Mouse (Mus musculus) hindbrain, embryonic 14.5 days (tissue): Measurements from ENCODE around the gene Cdc42. TPM values are rescaled to one million over a fixed set of nuclear protein-coding genes. Genes with fewer than 3 reads are reported as not detected.

Source experiments
- ATAC-seq: fragments of 200-750 bp; cut with Nextera tagmentation; 2 replicates; pipeline ENCODE4 v1.8.0; 2017; ENCODE audit warnings: moderate number of reproducible peaks, mild to moderate bottlenecking, moderate TSS enrichment, moderate library complexity; ENCODE audit not compliant: low FRiP score
- DNase-seq: peaks from one replicate; pipeline ENCODE4 v3.0.0-alpha.2; 2015; ENCODE audit warnings: low spot score
- H3K27ac ChIP-seq: fragments of 300-500 bp; sonication (generic); 2 replicates; pipeline ENCODE4 v1.5.1; 2014; ENCODE audit warnings: mild to moderate bottlenecking, moderate library complexity
- H3K27me3 ChIP-seq: fragments of 300-500 bp; sonication (generic); 2 replicates; pipeline ENCODE4 v1.6.1; 2014; ENCODE audit warnings: mild to moderate bottlenecking, low read length, mixed read lengths; ENCODE audit not compliant: control insufficient read depth, insufficient read depth
- H3K36me3 ChIP-seq: fragments of 300-500 bp; sonication (generic); replicated peaks from 2 replicates; pipeline ENCODE4 v1.6.1; 2014; ENCODE audit not compliant: control insufficient read depth, insufficient read depth
- H3K4me1 ChIP-seq: fragments of 300-500 bp; sonication (generic); replicated peaks from 2 replicates; pipeline ENCODE4 v1.6.1; 2014; ENCODE audit warnings: antibody characterized with exemption, low read length, mixed read lengths; ENCODE audit not compliant: control insufficient read depth, insufficient read depth
- H3K4me2 ChIP-seq: fragments of 300-500 bp; sonication (generic); replicated peaks from 2 replicates; pipeline ENCODE4 v1.6.1; 2014; ENCODE audit warnings: mild to moderate bottlenecking, moderate library complexity
- H3K4me3 ChIP-seq: fragments of 300-500 bp; sonication (generic); replicated peaks from 2 replicates; pipeline ENCODE4 v1.5.1; 2014; ENCODE audit warnings: mild to moderate bottlenecking, low read length
- H3K9ac ChIP-seq: fragments of 300-500 bp; sonication (generic); 2 replicates; pipeline ENCODE4 v1.6.1; 2014
- H3K9me3 ChIP-seq: fragments of 300-500 bp; sonication (generic); 2 replicates; pipeline ENCODE4 v1.6.1; 2016; ENCODE audit warnings: low read length; ENCODE audit not compliant: control insufficient read depth
- WGBS: fragments of 180-500 bp; shearing (Covaris S2); extraction: QIAGEN DNeasy Blood & Tissue Kit; methylation state at CpG from one replicate; pipeline ENCODE4 v1.1.7; 2014; 5-methylcytosine and 5-hydroxymethylcytosine counted together
- polyA plus RNA-seq: library from polyadenylated mRNA; unstranded; fragments of >200 nt; fragmentation: Nextera tagmentation; extraction: Ambion mirVana; gene quantifications from 2 replicates; pipeline ENCODE4 v1.2.1, GENCODE M21; 2014

The Cdc42 gene
- 1,007 and 1,073 TPM in 2 replicates for polyA plus RNA-seq

GRCm38 (mm10) chr4:137357517-137358254, at the start of gene Cdc42:
Cdc42 (minus strand) TSS chr4:137357720.
- Histone ChIP-seq H3K27ac (peak within 1 kb of the TSS; percentile 98), H3K9ac (peak within 1 kb of the TSS; percentile 100), H3K27me3 (no peaks in the 10 kb centered on the region), H3K36me3 (no peaks in the 10 kb centered on the region), H3K4me1 (peaks cover 36% of the 10 kb centered on the region), H3K4me2 (peak within 1 kb of the TSS; percentile 90), H3K9me3 (no peaks in the 10 kb centered on the region), H3K4me3 (peak within 1 kb of the TSS; percentile 100)
- DNase-seq (peak; percentile 97), ATAC-seq (peak; percentile 97)
- under 1% methylated on average over 36 of the region's 44 CpGs for WGBS

- Histone ChIP-seq H3K36me3 (no peaks in the 10 kb centered on the region), H3K4me2 (no peak overlapping the region), H3K27ac (no peak overlapping the region), H3K9me3 (no peaks in the 10 kb centered on the region), H3K4me1 (no peaks in the 10 kb centered on the region), H3K4me3 (no peak overlapping the region), H3K9ac (no peak overlapping the region), H3K27me3 (no peaks in the 10 kb centered on the region)
- DNase-seq (no peak), ATAC-seq (no peak)
- 93% methylated on average over 3 of the region's 3 CpGs for WGBS
These were observed 48.1 kb upstream of the Cdc42 start for GRCm38 (mm10) chr4:137405571-137405970.

GRCm38 (mm10) chr4:137396641-137397525, 39.4 kb upstream of the Cdc42 start:
- Histone ChIP-seq H3K4me3 (no peak overlapping the region), H3K27me3 (no peaks in the 10 kb centered on the region), H3K9ac (no peak overlapping the region), H3K4me1 (no peaks in the 10 kb centered on the region), H3K27ac (no peak overlapping the region), H3K9me3 (no peaks in the 10 kb centered on the region), H3K36me3 (no peaks in the 10 kb centered on the region), H3K4me2 (no peak overlapping the region)
- DNase-seq = no peak
- 79% methylated on average over 15 of the region's 15 CpGs for WGBS
- no peak for ATAC-seq

GRCm38 (mm10) chr4:137393378-137394135, 36.0 kb upstream of the Cdc42 start:
- Histone ChIP-seq H3K4me3 (no peak overlapping the region), H3K4me2 (no peak overlapping the region), H3K27ac (no peak overlapping the region), H3K9me3 (no peaks in the 10 kb centered on the region), H3K4me1 (peaks cover 8% of the 10 kb centered on the region; the same call in 1 of the 2 replicates), H3K36me3 (no peaks in the 10 kb centered on the region), H3K9ac (no peak overlapping the region), H3K27me3 (no peaks in the 10 kb centered on the region)
- ATAC-seq (no peak), DNase-seq (no peak)
- 77% methylated on average over 9 of the region's 9 CpGs for WGBS

- Histone ChIP-seq H3K4me2 (no peak overlapping the region), H3K36me3 (no peaks in the 10 kb centered on the region), H3K27me3 (no peaks in the 10 kb centered on the region), H3K4me3 (no peak overlapping the region), H3K9me3 (no peaks in the 10 kb centered on the region), H3K9ac (no peak overlapping the region), H3K27ac (no peak overlapping the region), H3K4me1 (peaks cover 8% of the 10 kb centered on the region; the same call in 1 of the 2 replicates)
- ATAC-seq (no peak), DNase-seq (no peak)
- 85% methylated on average over 9 of the region's 9 CpGs for WGBS
These were observed 35.4 kb upstream of the Cdc42 start for GRCm38 (mm10) chr4:137392874-137393273.

GRCm38 (mm10) chr4:137391287-137391686, 33.8 kb upstream of the Cdc42 start:
- 92% methylated on average over 3 of the region's 3 CpGs for WGBS
- H3K4me2 ChIP-seq = no peak overlapping the region
- ATAC-seq = no peak
- no peaks in the 10 kb centered on the region for H3K27me3 ChIP-seq
- no peaks in the 10 kb centered on the region for H3K36me3 ChIP-seq
- no peak overlapping the region for H3K9ac ChIP-seq
- peaks cover 17% of the 10 kb centered on the region for H3K4me1 ChIP-seq
- H3K4me3 ChIP-seq = no peak overlapping the region
- no peaks in the 10 kb centered on the region for H3K9me3 ChIP-seq
- no peak for DNase-seq
- no peak overlapping the region for H3K27ac ChIP-seq

GRCm38 (mm10) chr4:137390196-137390595, 32.7 kb upstream of the Cdc42 start:
- peaks cover 17% of the 10 kb centered on the region for H3K4me1 ChIP-seq
- no peak overlapping the region for H3K4me3 ChIP-seq
- 90% methylated on average over 4 of the region's 4 CpGs for WGBS
- H3K9me3 ChIP-seq = no peaks in the 10 kb centered on the region
- no peak overlapping the region for H3K9ac ChIP-seq
- no peak for DNase-seq
- H3K27ac ChIP-seq = no peak overlapping the region
- no peak overlapping the region for H3K4me2 ChIP-seq
- H3K36me3 ChIP-seq = no peaks in the 10 kb centered on the region
- ATAC-seq = no peak
- H3K27me3 ChIP-seq = no peaks in the 10 kb centered on the region

- no peaks in the 10 kb centered on the region for H3K9me3 ChIP-seq
- H3K27me3 ChIP-seq = no peaks in the 10 kb centered on the region
- peak overlapping the region; percentile 92 for H3K27ac ChIP-seq
- 44% methylated on average over 6 of the region's 6 CpGs for WGBS
- H3K36me3 ChIP-seq = no peaks in the 10 kb centered on the region
- peak overlapping the region; percentile 60 for H3K4me3 ChIP-seq
- H3K4me1 ChIP-seq = peaks cover 17% of the 10 kb centered on the region
- DNase-seq = peak; percentile 28
- peak overlapping the region; percentile 85 for H3K9ac ChIP-seq
- no peak for ATAC-seq
- peak overlapping the region; percentile 76 for H3K4me2 ChIP-seq
These were observed 31.5 kb upstream of the Cdc42 start for GRCm38 (mm10) chr4:137388983-137389382.
